Mouse (Mus musculus) kidney, embryonic 16.5 days (tissue): ENCODE measurements around the gene Rbpms2. TPM values are rescaled to one million over a fixed set of nuclear protein-coding genes. Genes with fewer than 3 reads are reported as not detected.
A peak's percentile ranks its signal among the peaks of the same experiment; 100 is the strongest.

ENCODE experiments used
- ATAC-seq: fragments of 200-750 bp; cut with Nextera tagmentation; 2 replicates; pipeline ENCODE4 v1.8.0; 2017; ENCODE audit warnings: moderate TSS enrichment; ENCODE audit not compliant: low FRiP score, low TSS enrichment
- H3K27ac ChIP-seq: fragments of 300-500 bp; sonication (generic); 2 replicates; pipeline ENCODE4 v1.5.1; 2014; ENCODE audit warnings: low read length
- H3K27me3 ChIP-seq: fragments of 300-500 bp; sonication (generic); 2 replicates; pipeline ENCODE4 v1.6.1; 2014; ENCODE audit warnings: low read length, control low read depth, mixed read lengths; ENCODE audit not compliant: insufficient read depth
- H3K36me3 ChIP-seq: fragments of 300-500 bp; sonication (generic); 2 replicates; pipeline ENCODE4 v1.6.1; 2014; ENCODE audit warnings: low read length, control low read depth, mixed read lengths; ENCODE audit not compliant: insufficient read depth
- H3K4me1 ChIP-seq: fragments of 300-500 bp; sonication (generic); 2 replicates; pipeline ENCODE4 v1.6.1; 2014; ENCODE audit warnings: low read length, control low read depth, mixed read lengths; ENCODE audit not compliant: insufficient read depth
- H3K4me2 ChIP-seq: fragments of 300-500 bp; sonication (generic); replicated peaks from 2 replicates; pipeline ENCODE4 v1.6.1; 2014; ENCODE audit warnings: low read depth, low read length
- H3K4me3 ChIP-seq: fragments of 300-500 bp; sonication (generic); 2 replicates; pipeline ENCODE4 v1.5.1; 2014; ENCODE audit warnings: mild to moderate bottlenecking, low read length
- H3K9ac ChIP-seq: fragments of 300-500 bp; sonication (generic); replicated peaks from 2 replicates; pipeline ENCODE4 v1.6.1; 2014; ENCODE audit warnings: low read length
- H3K9me3 ChIP-seq: fragments of 300-500 bp; sonication (generic); 2 replicates; pipeline ENCODE4 v1.6.1; 2016; ENCODE audit warnings: low read length, control low read depth
- WGBS: fragments of 180-500 bp; shearing (Covaris S2); extraction: QIAGEN DNeasy Blood & Tissue Kit; methylation state at CpG from one replicate; pipeline ENCODE4 v1.1.7; 2014; 5-methylcytosine and 5-hydroxymethylcytosine counted together
- polyA plus RNA-seq: library from polyadenylated mRNA; unstranded; fragments of >200 nt; fragmentation: Nextera tagmentation; extraction: Ambion mirVana; gene quantifications from 2 replicates; pipeline ENCODE4 v1.2.1, GENCODE M21; 2015

Gene Rbpms2
- polyA plus RNA-seq, 1 experiment from 2014 or later, result 34.4 TPM

DNA sequence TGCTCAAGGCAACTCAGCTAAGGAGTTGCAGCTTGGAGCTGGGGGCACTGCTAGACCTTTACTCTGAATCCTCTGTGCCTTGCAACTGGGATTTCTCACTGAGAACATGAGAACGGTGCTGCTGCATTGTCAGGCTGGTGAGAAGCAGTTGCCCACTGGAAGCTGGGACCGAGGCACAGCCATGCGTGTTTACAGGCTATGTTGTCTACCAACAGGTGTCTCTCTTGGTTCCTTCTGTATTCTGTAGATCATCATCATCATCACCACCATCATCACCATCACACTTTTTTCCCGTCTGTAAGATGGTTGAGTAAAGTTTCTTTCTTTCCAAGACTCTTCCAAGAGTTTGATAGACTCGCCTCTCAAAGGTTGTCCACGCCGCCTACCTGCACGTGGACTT is 38.3 kb downstream of the Rbpms2 start, which contains the start of gene Oaz2:
TSS of gene Oaz2 (plus strand) at position 301 of the 400 bp plus-strand sequence.
- peaks cover 7% of the 10 kb centered on the region; the same call in 1 of the 2 replicates for H3K4me1 ChIP-seq
- H3K9ac ChIP-seq, result no peak within 1 kb of the TSS
- 91% methylated on average over 8 of the region's 8 CpGs for WGBS
- H3K4me3 ChIP-seq, result no peak within 1 kb of the TSS
- H3K36me3 ChIP-seq, result no peaks in the 10 kb centered on the region
- H3K27ac ChIP-seq, result no peak within 1 kb of the TSS
- no peaks in the 10 kb centered on the region for H3K27me3 ChIP-seq
- no peak for ATAC-seq
- H3K9me3 ChIP-seq, result no peaks in the 10 kb centered on the region
- H3K4me2 ChIP-seq, result no peak within 1 kb of the TSS

DNA sequence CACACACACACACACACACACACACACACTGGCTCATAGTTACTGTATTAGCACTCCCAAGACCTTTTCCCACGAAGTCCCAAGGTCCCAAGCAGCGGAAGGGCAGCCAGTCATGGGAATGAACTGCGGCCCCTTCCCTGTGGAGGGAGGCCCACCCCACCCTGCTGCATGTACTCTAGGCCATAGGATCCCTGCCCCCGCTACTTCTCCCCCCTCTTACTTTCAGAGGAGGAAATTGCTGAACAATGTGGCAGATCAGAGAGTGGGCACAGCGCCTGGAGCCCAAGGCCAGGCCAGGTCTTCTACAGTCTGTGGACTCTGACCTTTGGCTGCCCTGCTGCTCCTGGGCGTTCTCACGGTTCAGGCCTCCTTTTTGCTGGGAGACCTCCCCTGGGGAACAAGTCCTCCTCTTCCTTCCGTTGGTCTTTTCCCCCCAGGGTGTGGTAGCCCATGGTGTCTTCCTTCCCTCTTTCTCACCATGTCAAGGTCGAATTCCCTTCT is 42.0 kb downstream of the Rbpms2 start:
- no peak overlapping the region for H3K4me2 ChIP-seq
- no peaks in the 10 kb centered on the region for H3K27me3 ChIP-seq
- H3K4me1 ChIP-seq, result peaks cover 13% of the 10 kb centered on the region
- no peaks in the 10 kb centered on the region for H3K36me3 ChIP-seq
- ATAC-seq, result peak; percentile 76
- 42% methylated on average over 9 of the region's 9 CpGs for WGBS
- peak overlapping the region; percentile 67 for H3K27ac ChIP-seq
- no peaks in the 10 kb centered on the region for H3K9me3 ChIP-seq
- H3K9ac ChIP-seq, result no peak overlapping the region
- H3K4me3 ChIP-seq, result no peak overlapping the region

- WGBS, result 61% methylated on average over 11 of the region's 11 CpGs
- Histone ChIP-seq H3K27me3 (no peaks in the 10 kb centered on the region), H3K4me2 (no peak overlapping the region), H3K9ac (no peak overlapping the region), H3K9me3 (no peaks in the 10 kb centered on the region), H3K4me1 (peaks cover 21% of the 10 kb centered on the region), H3K36me3 (no peaks in the 10 kb centered on the region), H3K27ac (no peak overlapping the region), H3K4me3 (no peak overlapping the region)
- ATAC-seq, result no peak
These were observed 43.5 kb downstream of the Rbpms2 start for GRCm38 (mm10) chr9:65672996-65673395.

DNA sequence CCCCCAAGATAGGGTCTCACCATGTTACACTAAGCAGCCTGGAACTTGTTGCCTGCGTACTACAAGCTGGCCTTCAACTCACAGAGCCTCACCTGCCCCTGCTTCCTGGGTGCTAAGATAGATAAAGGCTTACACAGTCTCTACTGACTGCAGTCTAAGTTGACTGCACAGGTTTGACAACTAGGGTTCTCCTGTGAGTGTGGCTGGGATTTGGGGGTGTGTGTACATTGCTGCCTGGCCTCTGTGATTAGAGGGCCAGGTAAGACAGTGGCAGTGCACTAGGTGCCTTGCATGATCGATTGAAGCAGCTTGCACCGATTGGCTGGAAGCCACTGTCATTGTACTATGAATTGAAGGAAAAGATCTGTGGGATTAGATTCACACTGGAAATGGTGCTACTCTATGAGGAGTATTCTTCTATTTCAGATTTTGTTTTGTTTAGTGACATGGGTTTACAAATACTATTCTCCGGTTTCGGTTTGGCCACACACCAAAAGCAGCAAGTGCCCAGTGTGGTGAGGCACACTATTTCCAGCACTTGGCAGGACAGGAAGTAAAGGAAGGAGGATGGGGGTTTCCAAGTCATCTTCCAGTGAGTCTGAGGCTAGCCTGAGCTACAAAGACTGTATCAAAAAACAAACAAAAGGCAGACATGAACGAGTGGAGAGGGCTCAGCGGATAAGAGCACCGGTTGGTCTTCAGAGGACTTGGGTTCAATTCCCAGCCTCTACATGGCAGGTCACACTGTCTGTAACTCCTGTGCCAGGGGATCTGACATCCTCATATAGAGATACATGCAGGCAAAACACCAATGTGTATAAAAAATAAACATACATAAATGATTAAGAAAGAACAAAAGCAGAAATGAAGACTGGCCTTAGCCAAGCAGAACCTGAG is 46.3 kb downstream of the Rbpms2 start:
- peak; percentile 17 for ATAC-seq
- Histone ChIP-seq H3K4me3 (peak overlapping the region; percentile 71), H3K9me3 (no peaks in the 10 kb centered on the region), H3K4me1 (peaks cover 48% of the 10 kb centered on the region), H3K36me3 (no peaks in the 10 kb centered on the region), H3K4me2 (peak overlapping the region; percentile 85), H3K27me3 (no peaks in the 10 kb centered on the region), H3K27ac (peak overlapping the region; percentile 25; the same call in 1 of the 2 replicates), H3K9ac (peak overlapping the region; percentile 53)
- WGBS, result 52% methylated on average over 8 of the region's 8 CpGs

- Histone ChIP-seq H3K4me3 (peak overlapping the region; percentile 71), H3K27ac (peak overlapping the region; percentile 49; the same call in 1 of the 2 replicates), H3K9me3 (no peaks in the 10 kb centered on the region), H3K4me2 (peak overlapping the region; percentile 85), H3K4me1 (peaks cover 51% of the 10 kb centered on the region), H3K36me3 (no peaks in the 10 kb centered on the region), H3K27me3 (no peaks in the 10 kb centered on the region), H3K9ac (peak overlapping the region; percentile 80)
- WGBS, result under 1% methylated on average over 40 of the region's 51 CpGs
- ATAC-seq, result peak; percentile 96
These were observed 47.1 kb downstream of the Rbpms2 start for GRCm38 (mm10) chr9:65676358-65677118.

GRCm38 (mm10) chr9:65677119-65677462 is 47.6 kb downstream of the Rbpms2 start:
- H3K4me1 ChIP-seq, result peaks cover 50% of the 10 kb centered on the region
- no peaks in the 10 kb centered on the region for H3K36me3 ChIP-seq
- H3K27ac ChIP-seq, result peak overlapping the region; percentile 49; the same call in 1 of the 2 replicates
- peak overlapping the region; percentile 85 for H3K4me2 ChIP-seq
- ATAC-seq, result no peak
- H3K9ac ChIP-seq, result peak overlapping the region; percentile 80
- H3K27me3 ChIP-seq, result no peaks in the 10 kb centered on the region
- WGBS, result 3% methylated on average over 3 of the region's 3 CpGs
- peak overlapping the region; percentile 71 for H3K4me3 ChIP-seq
- H3K9me3 ChIP-seq, result no peaks in the 10 kb centered on the region

GRCm38 (mm10) chr9:65679181-65679761 is 49.8 kb downstream of the Rbpms2 start:
- 5% methylated on average over 5 of the region's 5 CpGs for WGBS
- Histone ChIP-seq H3K4me3 (peak overlapping the region; percentile 71), H3K9me3 (no peaks in the 10 kb centered on the region), H3K4me1 (peaks cover 52% of the 10 kb centered on the region), H3K36me3 (no peaks in the 10 kb centered on the region), H3K27ac (peak overlapping the region; percentile 91), H3K4me2 (peak overlapping the region; percentile 85), H3K9ac (peak overlapping the region; percentile 61), H3K27me3 (no peaks in the 10 kb centered on the region)
- peak; percentile 29 for ATAC-seq

- 80% methylated on average over 4 of the region's 4 CpGs for WGBS
These were observed 51.6 kb downstream of the Rbpms2 start for GRCm38 (mm10) chr9:65680938-65681633.

GRCm38 (mm10) chr9:65681634-65681940 is 52.1 kb downstream of the Rbpms2 start:
- Histone ChIP-seq H3K4me1 (peaks cover 47% of the 10 kb centered on the region), H3K4me2 (no peak overlapping the region), H3K27ac (no peak overlapping the region), H3K9ac (no peak overlapping the region), H3K27me3 (no peaks in the 10 kb centered on the region), H3K36me3 (peaks cover 8% of the 10 kb centered on the region), H3K4me3 (no peak overlapping the region), H3K9me3 (no peaks in the 10 kb centered on the region)
- WGBS, result 83% methylated on average over 2 of the region's 2 CpGs
- no peak for ATAC-seq

More at GRCm38 (mm10) chr9:65680938-65681633, 51.6 kb downstream of the Rbpms2 start:
- Histone ChIP-seq H3K4me3 (no peak overlapping the region), H3K9me3 (no peaks in the 10 kb centered on the region), H3K36me3 (peaks cover 3% of the 10 kb centered on the region; the same call in 1 of the 2 replicates), H3K27me3 (no peaks in the 10 kb centered on the region), H3K27ac (no peak overlapping the region), H3K9ac (no peak overlapping the region), H3K4me1 (peaks cover 47% of the 10 kb centered on the region), H3K4me2 (no peak overlapping the region; the same call in 1 of the 2 replicates)
- ATAC-seq, result no peak
